Comparison of ENCODE assay signal across 14 mouse cellular contexts in the genomic region with DNA sequence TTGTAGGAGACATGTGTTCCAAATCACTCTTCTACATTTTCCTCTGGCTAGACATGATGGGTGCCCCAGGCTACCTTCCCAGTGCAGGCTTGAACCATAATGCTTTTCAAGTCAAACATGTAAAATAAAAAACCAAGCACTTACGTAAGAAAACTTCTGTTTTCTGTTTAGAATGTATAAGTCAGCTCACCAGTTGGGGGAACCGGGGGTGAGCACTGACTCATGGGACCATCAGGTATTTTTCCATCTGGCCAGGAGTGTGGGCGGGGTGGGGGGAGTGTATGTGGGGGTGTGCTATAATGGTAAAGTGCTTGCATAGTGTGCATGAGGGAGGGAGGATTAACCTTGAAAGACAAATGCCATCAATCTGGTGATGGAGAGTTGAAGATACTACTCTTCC.
"Had no signal": no experiment of that assay in that cellular context is flagged by ENCODE, and none has a peak within 500 bp of the region (broad histone marks: within the 10 kb centered on the region; RNA-seq: fewer than 3 reads in every experiment).

No protein-coding gene starts in this region.

- H3K4me2 ChIP-seq: lung, embryonic 14.5 days; midbrain, embryonic 11.5 days; midbrain, embryonic 13.5 days; midbrain, embryonic 15.5 days; neural tube, embryonic 12.5 days; stomach, embryonic 15.5 days had no signal

- H3K27ac ChIP-seq: midbrain, embryonic 13.5 days; midbrain, embryonic 15.5 days; neural tube, embryonic 12.5 days; stomach, embryonic 15.5 days; stomach, postnatal 0 days had no signal

- H3K9ac ChIP-seq: lung, embryonic 14.5 days; midbrain, embryonic 13.5 days; midbrain, embryonic 15.5 days; neural tube, embryonic 12.5 days; stomach, embryonic 15.5 days had no signal

- H3K4me3 ChIP-seq: megakaryocyte, embryonic 14.5 days; midbrain, embryonic 13.5 days; midbrain, embryonic 15.5 days; neural tube, embryonic 12.5 days; stomach, embryonic 15.5 days had no signal

- H3K4me1 ChIP-seq: neural tube, embryonic 12.5 days; stomach, embryonic 15.5 days had no signal

- DNase-seq: lung, adult 18-20 months; lung, embryonic 14.5 days; lung, postnatal 10 days; lung, postnatal 4 days; thymus, adult 2 months; thymus, postnatal 25 days; thymus, postnatal 4 days had no signal

- H3K27me3 ChIP-seq: midbrain, embryonic 15.5 days; neural tube, embryonic 12.5 days; stomach, embryonic 15.5 days had no signal

- ATAC-seq: midbrain, embryonic 13.5 days; midbrain, embryonic 15.5 days had no signal

- H3K9me3 ChIP-seq: megakaryocyte, embryonic 14.5 days; midbrain, embryonic 13.5 days; midbrain, embryonic 15.5 days; neural tube, embryonic 12.5 days; stomach, embryonic 15.5 days had no signal

- H3K36me3 ChIP-seq: midbrain, embryonic 13.5 days; midbrain, embryonic 15.5 days; neural tube, embryonic 12.5 days; stomach, embryonic 15.5 days had no signal
